Mouse (Mus musculus): ENCODE measurements around the gene Eln. TPM values are rescaled to one million over a fixed set of nuclear protein-coding genes. Genes with fewer than 3 reads are reported as not detected.

Gene Eln
- polyA plus RNA-seq, 1 experiment from 2014 or later: 7.0 TPM

GRCm38 (mm10) chr5:134704157-134704556, 43.0 kb downstream of the Eln start:
- Histone ChIP-seq H3K27me3 (ENCODE audit: control insufficient read depth, insufficient read depth, low read length) (no peaks in the 10 kb centered on the region), H3K4me3 (ENCODE audit: low read depth, low read length) (no peak overlapping the region), H3K9me3 (ENCODE audit: control insufficient read depth, low read length) (no peaks in the 10 kb centered on the region), H3K4me1 (ENCODE audit: control insufficient read depth, insufficient read depth, low read length) (no peaks in the 10 kb centered on the region), H3K36me3 (ENCODE audit: control insufficient read depth, insufficient read depth, low read length) (no peaks in the 10 kb centered on the region), H3K4me2 (ENCODE audit: low read depth, low read length) (no peak overlapping the region), H3K27ac (ENCODE audit: low read depth, low read length) (no peak overlapping the region), H3K9ac (replicated peaks; ENCODE audit: low read depth, low read length) (no peak overlapping the region)
- peak; percentile 60; the same call in 1 of the 2 replicates for ATAC-seq (ENCODE audit: low read depth)

GRCm38 (mm10) chr5:134695539-134695938, 51.6 kb downstream of the Eln start:
- Histone ChIP-seq H3K36me3 (ENCODE audit: control insufficient read depth, insufficient read depth, low read length) (no peaks in the 10 kb centered on the region), H3K27me3 (ENCODE audit: control insufficient read depth, insufficient read depth, low read length) (no peaks in the 10 kb centered on the region), H3K27ac (ENCODE audit: low read depth, low read length) (no peak overlapping the region), H3K9me3 (ENCODE audit: control insufficient read depth, low read length) (no peaks in the 10 kb centered on the region), H3K4me1 (ENCODE audit: control insufficient read depth, insufficient read depth, low read length) (no peaks in the 10 kb centered on the region), H3K4me2 (ENCODE audit: low read depth, low read length) (no peak overlapping the region), H3K9ac (replicated peaks; ENCODE audit: low read depth, low read length) (no peak overlapping the region), H3K4me3 (ENCODE audit: low read depth, low read length) (no peak overlapping the region)
- no peak for ATAC-seq (ENCODE audit: low read depth)
- WGBS: 67% methylated on average over 2 of the region's 2 CpGs

GRCm38 (mm10) chr5:134695082-134695481, 52.0 kb downstream of the Eln start:
- ATAC-seq (ENCODE audit: low read depth): no peak
- 20% methylated on average over 2 of the region's 2 CpGs for WGBS

GRCm38 (mm10) chr5:134692704-134693103, 54.4 kb downstream of the Eln start:
- no peak for ATAC-seq (ENCODE audit: low read depth)
- 85% methylated on average over 1 of the region's 1 CpGs for whole genome bisulfite sequencing
- peaks cover 1% of the 10 kb centered on the region for H3K4me1 ChIP-seq (ENCODE audit: control insufficient read depth, insufficient read depth, low read length)

More at GRCm38 (mm10) chr5:134695082-134695481, 52.0 kb downstream of the Eln start:
- Histone ChIP-seq H3K4me1 (ENCODE audit: control insufficient read depth, insufficient read depth, low read length) (no peaks in the 10 kb centered on the region), H3K36me3 (ENCODE audit: control insufficient read depth, insufficient read depth, low read length) (no peaks in the 10 kb centered on the region), H3K4me2 (ENCODE audit: low read depth, low read length) (no peak overlapping the region), H3K9ac (replicated peaks; ENCODE audit: low read depth, low read length) (no peak overlapping the region), H3K27ac (ENCODE audit: low read depth, low read length) (no peak overlapping the region), H3K27me3 (ENCODE audit: control insufficient read depth, insufficient read depth, low read length) (no peaks in the 10 kb centered on the region), H3K9me3 (ENCODE audit: control insufficient read depth, low read length) (no peaks in the 10 kb centered on the region), H3K4me3 (ENCODE audit: low read depth, low read length) (no peak overlapping the region)

DNA sequence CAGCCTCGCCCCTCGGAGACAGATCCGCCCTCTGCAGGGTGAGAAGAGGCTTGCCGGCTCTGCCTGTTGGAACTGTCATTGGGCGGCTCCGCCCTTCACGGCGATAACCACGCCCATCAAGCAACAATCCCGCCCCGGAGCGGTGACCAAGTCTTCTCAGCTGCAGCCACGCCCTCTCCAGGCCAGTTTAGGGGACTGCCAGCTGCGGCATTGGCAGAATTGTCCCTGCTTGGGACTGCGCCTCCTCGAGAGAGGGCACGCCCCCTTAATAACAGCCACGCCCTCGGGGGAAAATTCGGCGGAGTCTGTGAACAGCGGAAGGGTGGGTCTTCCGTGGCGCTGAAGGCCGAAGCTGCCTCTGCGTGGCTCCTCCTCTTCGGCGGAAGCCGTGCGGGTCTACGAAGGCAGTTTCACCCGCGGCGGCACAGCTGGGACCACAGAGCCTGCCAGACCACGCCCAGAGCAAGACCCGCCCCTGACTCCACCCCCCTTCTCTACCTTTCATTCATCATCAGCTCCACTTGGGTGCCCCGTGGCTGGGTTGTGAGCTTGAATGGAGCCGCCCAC, 58.3 kb downstream of the Eln start:
- peak overlapping the region; percentile 88 for H3K4me3 ChIP-seq (ENCODE audit: low read depth, low read length)
- no peaks in the 10 kb centered on the region for H3K9me3 ChIP-seq (ENCODE audit: control insufficient read depth, low read length)
- peaks cover 12% of the 10 kb centered on the region; the same call in 1 of the 2 replicates for H3K36me3 ChIP-seq (ENCODE audit: control insufficient read depth, insufficient read depth, low read length)
- peak overlapping the region; percentile 90 for H3K27ac ChIP-seq (ENCODE audit: low read depth, low read length)
- peaks cover 10% of the 10 kb centered on the region for H3K4me1 ChIP-seq (ENCODE audit: control insufficient read depth, insufficient read depth, low read length)
- under 1% methylated on average over 38 of the region's 38 CpGs for WGBS
- no peaks in the 10 kb centered on the region for H3K27me3 ChIP-seq (ENCODE audit: control insufficient read depth, insufficient read depth, low read length)
- peak overlapping the region; percentile 42 for H3K9ac ChIP-seq (replicated peaks; ENCODE audit: low read depth, low read length)
- peak overlapping the region; percentile 68 for H3K4me2 ChIP-seq (ENCODE audit: low read depth, low read length)
- ATAC-seq (ENCODE audit: low read depth): peak; percentile 96

More at GRCm38 (mm10) chr5:134692704-134693103, 54.4 kb downstream of the Eln start:
- Histone ChIP-seq H3K27ac (ENCODE audit: low read depth, low read length) (no peak overlapping the region), H3K36me3 (ENCODE audit: control insufficient read depth, insufficient read depth, low read length) (no peaks in the 10 kb centered on the region), H3K4me3 (ENCODE audit: low read depth, low read length) (no peak overlapping the region), H3K9ac (replicated peaks; ENCODE audit: low read depth, low read length) (no peak overlapping the region), H3K9me3 (ENCODE audit: control insufficient read depth, low read length) (no peaks in the 10 kb centered on the region), H3K4me2 (ENCODE audit: low read depth, low read length) (no peak overlapping the region), H3K27me3 (ENCODE audit: control insufficient read depth, insufficient read depth, low read length) (no peaks in the 10 kb centered on the region)

DNA sequence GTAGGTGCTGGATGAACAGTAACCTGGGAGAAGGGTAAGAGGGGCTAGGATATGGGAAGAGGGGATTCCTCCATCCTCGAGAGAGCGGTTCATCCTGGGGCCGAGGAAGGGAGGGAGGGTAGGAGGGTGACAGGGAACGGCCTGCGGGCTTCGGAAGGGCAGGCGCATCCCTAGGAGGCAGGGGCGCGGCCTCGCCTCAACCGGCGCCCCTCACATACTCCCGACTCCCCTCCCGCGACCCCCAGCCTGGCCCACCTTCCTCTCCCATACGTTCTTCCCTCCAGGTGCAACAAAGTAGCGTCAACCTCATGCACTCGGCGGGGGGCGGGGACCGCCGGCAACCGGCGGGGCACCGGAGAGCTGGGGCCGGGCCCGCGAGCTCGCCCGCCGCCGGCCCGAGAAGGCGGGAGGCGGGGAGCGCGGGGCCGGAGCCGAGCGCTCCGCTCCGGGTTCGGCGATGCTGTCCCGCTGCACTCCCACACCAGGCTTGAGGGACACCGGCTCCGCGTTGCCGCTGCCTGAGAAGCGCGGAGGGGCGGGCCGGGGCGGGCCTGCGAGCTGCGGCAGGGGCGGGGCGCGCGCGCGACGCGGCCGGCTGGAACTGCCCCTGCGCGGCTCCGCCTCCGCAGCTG, 58.9 kb downstream of the Eln start, which contains the start of gene Limk1:
TSS of gene Limk1 (minus strand) at position 513 of the 632 bp plus-strand sequence.
- WGBS: under 1% methylated on average over 56 of the region's 69 CpGs
- peak within 1 kb of the TSS; percentile 68 for H3K4me2 ChIP-seq (ENCODE audit: low read depth, low read length)
- H3K4me1 ChIP-seq (ENCODE audit: control insufficient read depth, insufficient read depth, low read length): peaks cover 10% of the 10 kb centered on the region
- peaks cover 12% of the 10 kb centered on the region; the same call in 1 of the 2 replicates for H3K36me3 ChIP-seq (ENCODE audit: control insufficient read depth, insufficient read depth, low read length)
- H3K9me3 ChIP-seq (ENCODE audit: control insufficient read depth, low read length): no peaks in the 10 kb centered on the region
- peak within 1 kb of the TSS; percentile 91 for H3K9ac ChIP-seq (replicated peaks; ENCODE audit: low read depth, low read length)
- H3K27ac ChIP-seq (ENCODE audit: low read depth, low read length): peak within 1 kb of the TSS; percentile 90
- no peaks in the 10 kb centered on the region for H3K27me3 ChIP-seq (ENCODE audit: control insufficient read depth, insufficient read depth, low read length)
- peak; percentile 28 for ATAC-seq (ENCODE audit: low read depth)
- peak within 1 kb of the TSS; percentile 88 for H3K4me3 ChIP-seq (ENCODE audit: low read depth, low read length)

DNA sequence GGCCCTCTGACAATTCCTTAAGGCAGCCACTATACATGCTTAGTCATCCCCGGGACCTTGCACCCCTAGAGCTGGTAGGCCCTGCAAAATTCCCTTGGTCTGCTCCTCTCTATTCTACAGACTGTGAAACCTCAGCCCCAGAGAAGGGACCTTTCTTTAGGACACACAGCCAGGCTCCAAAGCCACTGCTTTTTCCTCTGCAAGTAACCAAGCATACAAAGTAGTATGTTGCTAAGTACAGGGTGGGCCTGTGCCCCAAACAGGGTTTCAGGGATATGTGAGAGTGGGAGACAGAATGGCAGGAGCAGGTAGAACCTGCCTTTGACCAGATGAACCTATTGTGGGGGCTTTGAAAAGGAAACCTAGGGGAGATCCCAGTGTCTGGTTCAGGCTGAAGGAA, 59.9 kb downstream of the Eln start:
- Histone ChIP-seq H3K27ac (ENCODE audit: low read depth, low read length) (no peak overlapping the region), H3K4me1 (ENCODE audit: control insufficient read depth, insufficient read depth, low read length) (peaks cover 10% of the 10 kb centered on the region), H3K9me3 (ENCODE audit: control insufficient read depth, low read length) (no peaks in the 10 kb centered on the region), H3K4me3 (ENCODE audit: low read depth, low read length) (peak overlapping the region; percentile 88), H3K27me3 (ENCODE audit: control insufficient read depth, insufficient read depth, low read length) (no peaks in the 10 kb centered on the region), H3K4me2 (ENCODE audit: low read depth, low read length) (peak overlapping the region; percentile 68), H3K9ac (replicated peaks; ENCODE audit: low read depth, low read length) (peak overlapping the region; percentile 91), H3K36me3 (ENCODE audit: control insufficient read depth, insufficient read depth, low read length) (peaks cover 15% of the 10 kb centered on the region; the same call in 1 of the 2 replicates)
- 86% methylated on average over 1 of the region's 1 CpGs for WGBS
- ATAC-seq (ENCODE audit: low read depth): no peak

DNA sequence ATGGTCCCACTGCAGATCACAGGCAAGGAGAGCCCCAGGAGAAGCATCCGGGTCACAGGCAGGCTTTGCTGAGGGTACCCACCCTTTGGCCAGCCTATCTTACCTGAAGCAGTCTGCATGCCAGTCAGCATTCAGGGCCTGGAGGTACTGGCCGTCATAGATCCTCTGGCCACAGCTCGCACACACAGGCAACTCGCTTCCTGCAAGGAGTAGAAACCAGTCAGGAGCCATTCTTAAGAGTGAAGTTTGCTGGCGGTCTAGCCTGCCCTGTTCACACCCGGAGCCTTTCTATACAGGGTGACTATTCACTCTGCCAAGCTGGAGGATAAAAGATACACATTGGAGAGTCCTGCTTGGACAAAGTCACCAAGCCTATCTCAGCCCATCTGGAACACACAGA, 60.6 kb downstream of the Eln start:
- ATAC-seq (ENCODE audit: low read depth): no peak
- Histone ChIP-seq H3K9me3 (ENCODE audit: control insufficient read depth, low read length) (no peaks in the 10 kb centered on the region), H3K27ac (ENCODE audit: low read depth, low read length) (no peak overlapping the region), H3K9ac (replicated peaks; ENCODE audit: low read depth, low read length) (no peak overlapping the region), H3K36me3 (ENCODE audit: control insufficient read depth, insufficient read depth, low read length) (peaks cover 15% of the 10 kb centered on the region; the same call in 1 of the 2 replicates), H3K27me3 (ENCODE audit: control insufficient read depth, insufficient read depth, low read length) (no peaks in the 10 kb centered on the region), H3K4me1 (ENCODE audit: control insufficient read depth, insufficient read depth, low read length) (peaks cover 10% of the 10 kb centered on the region), H3K4me3 (ENCODE audit: low read depth, low read length) (no peak overlapping the region), H3K4me2 (ENCODE audit: low read depth, low read length) (no peak overlapping the region)
- 88% methylated on average over 6 of the region's 6 CpGs for WGBS

GRCm38 (mm10) chr5:134684398-134684797, 62.7 kb downstream of the Eln start:
- H3K9ac ChIP-seq (replicated peaks; ENCODE audit: low read depth, low read length): no peak overlapping the region
- no peak for ATAC-seq (ENCODE audit: low read depth)
- WGBS: 64% methylated on average over 2 of the region's 2 CpGs

More at GRCm38 (mm10) chr5:134684398-134684797, 62.7 kb downstream of the Eln start:
- peaks cover 10% of the 10 kb centered on the region for H3K4me1 ChIP-seq (ENCODE audit: control insufficient read depth, insufficient read depth, low read length)
- H3K27me3 ChIP-seq (ENCODE audit: control insufficient read depth, insufficient read depth, low read length): no peaks in the 10 kb centered on the region
- no peak overlapping the region for H3K4me3 ChIP-seq (ENCODE audit: low read depth, low read length)
- peaks cover 15% of the 10 kb centered on the region; the same call in 1 of the 2 replicates for H3K36me3 ChIP-seq (ENCODE audit: control insufficient read depth, insufficient read depth, low read length)
- no peaks in the 10 kb centered on the region for H3K9me3 ChIP-seq (ENCODE audit: control insufficient read depth, low read length)
- no peak overlapping the region for H3K27ac ChIP-seq (ENCODE audit: low read depth, low read length)
- no peak overlapping the region for H3K4me2 ChIP-seq (ENCODE audit: low read depth, low read length)
